Mouse (Mus musculus) adrenal gland, adult 2 months (tissue): ENCODE results near the gene Naa16. TPM values are rescaled to one million over a fixed set of nuclear protein-coding genes. Genes with fewer than 3 reads are reported as not detected.

Experiments used
- DNase-seq: peaks from one replicate; pipeline ENCODE4 v3.0.0; 2021
- polyA plus RNA-seq: library from polyadenylated mRNA; depleted of rRNA; stranded (reverse); fragments of >200 nt; gene quantifications from 2 replicates; pipeline ENCODE4 v1.2.3, GENCODE M21; 2012; rRNA removed
- total RNA-seq, 2 experiments: library from RNA; stranded (reverse); gene quantifications; 2 replicates each; pipeline ENCODE4 v1.2.3; 2021

The Naa16 gene
- total and polyA plus RNA-seq, 3 experiments, result 1.7 to 22.6 (median 17.3) TPM

DNA sequence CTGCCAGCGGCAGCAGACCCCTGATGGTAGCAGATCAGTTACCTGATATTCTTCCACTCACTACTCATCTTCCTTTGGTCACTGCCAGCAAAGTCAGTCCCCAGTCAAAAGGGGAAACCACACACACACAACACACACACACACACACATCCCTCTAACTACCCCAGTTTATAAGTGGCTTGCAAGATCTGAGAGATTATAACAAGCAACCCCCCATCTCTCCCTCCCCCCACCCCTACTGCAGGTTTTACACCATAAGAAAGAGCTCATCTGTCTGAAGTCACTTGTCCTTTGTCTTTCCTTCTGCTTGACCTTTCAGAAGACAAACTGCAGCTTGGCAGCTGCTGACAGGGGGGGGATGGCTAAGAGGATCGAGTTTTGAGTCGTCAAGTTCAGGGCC is 115.1 kb downstream of the Naa16 start:
- no peak for DNase-seq

Other genes with a start within 250 kb of the Naa16 start
- not detected for gene Zfp957, start 143.4 kb downstream of the Naa16 start, total RNA-seq
- gene Zfp957, start 143.4 kb downstream of the Naa16 start, polyA plus RNA-seq, result not detected in 2 replicates
- gene Rgcc, start 89.1 kb downstream of the Naa16 start, total RNA-seq, result 100 to 1,000 TPM; 131 to 254 TPM
- 1,050 and 1,217 TPM in 2 replicates for gene Rgcc, start 89.1 kb downstream of the Naa16 start, polyA plus RNA-seq
- gene Mtrf1, start 7.0 kb upstream of the Naa16 start, total RNA-seq, result 1 to 10 TPM; 4.2 to 7.2 TPM
- 0.45 and 0.57 TPM in 2 replicates for gene Mtrf1, start 7.0 kb upstream of the Naa16 start, polyA plus RNA-seq
- gene Kbtbd7, start 35.7 kb upstream of the Naa16 start, total RNA-seq, result 1 to 10 TPM; 6.0 to 9.1 TPM
- 4.7 and 6.1 TPM in 2 replicates for gene Kbtbd7, start 35.7 kb upstream of the Naa16 start, polyA plus RNA-seq
- gene Kbtbd6, start 61.1 kb upstream of the Naa16 start, total RNA-seq, result under 1 TPM; 0.12 to 0.28 TPM
- gene Kbtbd6, start 61.1 kb upstream of the Naa16 start, polyA plus RNA-seq, result 0.51 and 0.55 TPM in 2 replicates
- gene Elf1, start 90.4 kb upstream of the Naa16 start, total RNA-seq, result 10 to 100 TPM; 18.0 to 26.6 TPM
- 6.5 and 7.5 TPM in 2 replicates for gene Elf1, start 90.4 kb upstream of the Naa16 start, polyA plus RNA-seq
- 10 to 100 TPM; 37.9 to 41.6 TPM for gene Wbp4, start 90.7 kb upstream of the Naa16 start, total RNA-seq
- 4.5 and 5.0 TPM in 2 replicates for gene Wbp4, start 90.7 kb upstream of the Naa16 start, polyA plus RNA-seq
- gene Sugt1, start 196.9 kb upstream of the Naa16 start, total RNA-seq, result 100 to 1,000 TPM; 106 to 130 TPM
- 3.6 and 4.3 TPM in 2 replicates for gene Sugt1, start 196.9 kb upstream of the Naa16 start, polyA plus RNA-seq